Mouse (Mus musculus) cerebellum, postnatal 10 days (tissue): Measurements from ENCODE around the gene Olfr981.
"Not testable (repeated sequence)": the region's sequence is repeated elsewhere in the genome, so short reads cannot be mapped to it uniquely, and the experiment has no call there.

ENCODE experiments used
- DNase-seq, 2 experiments: peaks; one replicate each; pipeline ENCODE4 v3.0.0; 2021; ENCODE audit warnings: mixed read lengths in 2 of 2

Gene Olfr981

GRCm38 (mm10) chr9:40021164-40021563, at the start of gene Olfr981:
Olfr981 (plus strand) TSS chr9:40021464.
- DNase-seq: no peak

- not testable (repeated sequence) for DNase-seq
Measured at GRCm38 (mm10) chr9:39976581-39977145, 44.6 kb upstream of the Olfr981 start.

GRCm38 (mm10) chr9:39991813-39992212, 29.5 kb upstream of the Olfr981 start, which contains the start of gene Olfr978:
Olfr978 (plus strand) TSS chr9:39992113.
- DNase-seq: no peak

- DNase-seq: no peak
Measured at GRCm38 (mm10) chr9:40003365-40003764, 17.9 kb upstream of the Olfr981 start, which contains the start of gene Olfr979. Olfr979 (minus strand) TSS chr9:40003465.

- DNase-seq: no peak
Measured at GRCm38 (mm10) chr9:40009482-40009881, 11.8 kb upstream of the Olfr981 start, which contains the start of gene Olfr980. Olfr980 (minus strand) TSS chr9:40009582.

GRCm38 (mm10) chr9:40050138-40050537, 28.9 kb downstream of the Olfr981 start:
- DNase-seq: no peak

GRCm38 (mm10) chr9:40073529-40073928, 52.3 kb downstream of the Olfr981 start, which contains the start of gene Olfr982:
Olfr982 (plus strand) TSS chr9:40073829.
- no peak for DNase-seq
